Mouse (Mus musculus) stomach, postnatal 0 days (tissue): Measurements from ENCODE around the gene Myom1. TPM values are rescaled to one million over a fixed set of nuclear protein-coding genes. Genes with fewer than 3 reads are reported as not detected.
A peak's percentile ranks its signal among the peaks of the same experiment; 100 is the strongest.

ENCODE experiments used
- ATAC-seq: fragments of 200-750 bp; cut with Nextera tagmentation; 2 replicates; pipeline ENCODE4 v1.8.0; 2017; ENCODE audit not compliant: low FRiP score, low TSS enrichment
- DNase-seq: peaks from one replicate; pipeline ENCODE4 v3.0.0-alpha.2; 2016; ENCODE audit warnings: low spot score
- H3K27ac ChIP-seq: fragments of 300-500 bp; sonication (generic); replicated peaks from 2 replicates; pipeline ENCODE4 v1.5.1; 2014; ENCODE audit warnings: mild to moderate bottlenecking, control low read depth
- H3K27me3 ChIP-seq: fragments of 300-500 bp; sonication (generic); 2 replicates; pipeline ENCODE4 v1.6.1; 2014; ENCODE audit warnings: low read length; ENCODE audit not compliant: control insufficient read depth, insufficient read depth
- H3K36me3 ChIP-seq: fragments of 300-500 bp; sonication (generic); 2 replicates; pipeline ENCODE4 v1.6.1; 2014; ENCODE audit warnings: low read length, mixed read lengths; ENCODE audit not compliant: control insufficient read depth, insufficient read depth
- H3K4me1 ChIP-seq: fragments of 300-500 bp; sonication (generic); replicated peaks from 2 replicates; pipeline ENCODE4 v1.6.1; 2014; ENCODE audit warnings: antibody characterized with exemption; ENCODE audit not compliant: control insufficient read depth, insufficient read depth
- H3K4me2 ChIP-seq: fragments of 300-500 bp; sonication (generic); replicated peaks from 2 replicates; pipeline ENCODE4 v1.6.1; 2014; ENCODE audit warnings: low read depth, mild to moderate bottlenecking, control low read depth, moderate library complexity
- H3K4me3 ChIP-seq: fragments of 300-500 bp; sonication (generic); 2 replicates; pipeline ENCODE4 v1.5.1; 2014; ENCODE audit warnings: low read depth, low read length, control low read depth
- H3K9ac ChIP-seq: fragments of 300-500 bp; sonication (generic); 2 replicates; pipeline ENCODE4 v1.6.1; 2014; ENCODE audit warnings: mild to moderate bottlenecking, low read length, control low read depth, mixed read lengths
- H3K9me3 ChIP-seq: fragments of 300-500 bp; sonication (generic); 2 replicates; pipeline ENCODE4 v1.6.1; 2016; ENCODE audit warnings: low read length; ENCODE audit not compliant: control insufficient read depth
- CTCF ChIP-seq: IDR thresholded peaks from 2 replicates; pipeline ENCODE4 v1.5.1; 2016; ENCODE audit warnings: antibody characterized with exemption, low read depth, mild to moderate bottlenecking, moderate library complexity
- EP300 ChIP-seq: optimal IDR thresholded peaks from 2 replicates; pipeline ENCODE3; 2016; ENCODE audit warnings: antibody characterized with exemption
- WGBS: fragments of 180-500 bp; shearing (Covaris S2); extraction: QIAGEN DNeasy Blood & Tissue Kit; methylation state at CpG from one replicate; pipeline ENCODE4 v1.1.7; 2014; 5-methylcytosine and 5-hydroxymethylcytosine counted together
- polyA plus RNA-seq: library from polyadenylated mRNA; unstranded; fragments of >200 nt; fragmentation: Nextera tagmentation; extraction: Ambion mirVana; gene quantifications from 2 replicates; pipeline ENCODE4 v1.2.1, GENCODE M21; 2015

Myom1 gene
- polyA plus RNA-seq, 1 experiment from 2014 or later, result 9.8 TPM

GRCm38 (mm10) chr17:70985501-70986354 is 16.7 kb upstream of the Myom1 start:
- no peak overlapping the region for H3K27ac ChIP-seq
- no peaks in the 10 kb centered on the region for H3K27me3 ChIP-seq
- WGBS, result 78% methylated on average over 15 of the region's 15 CpGs
- peaks cover 7% of the 10 kb centered on the region; the same call in 1 of the 2 replicates for H3K36me3 ChIP-seq
- H3K9ac ChIP-seq, result no peak overlapping the region
- no peak overlapping the region for H3K4me2 ChIP-seq
- DNase-seq (no peak), ATAC-seq (no peak)
- no peaks in the 10 kb centered on the region for H3K4me1 ChIP-seq
- no peaks in the 10 kb centered on the region for H3K9me3 ChIP-seq
- H3K4me3 ChIP-seq, result no peak overlapping the region
- no peak for TF ChIP-seq EP300
- TF ChIP-seq CTCF, result no peak

GRCm38 (mm10) chr17:70986355-70986740 is 16.1 kb upstream of the Myom1 start:
- Histone ChIP-seq H3K9me3 (no peaks in the 10 kb centered on the region), H3K4me1 (0 out of 2 replicates have a peak, but pooled peaks cover 2% of the 10 kb centered on the region), H3K36me3 (peaks cover 7% of the 10 kb centered on the region; the same call in 1 of the 2 replicates), H3K4me3 (no peak overlapping the region), H3K4me2 (no peak overlapping the region), H3K27ac (peak overlapping the region; percentile 14; the same call in 1 of the 2 replicates), H3K9ac (no peak overlapping the region), H3K27me3 (no peaks in the 10 kb centered on the region)
- 74% methylated on average over 6 of the region's 6 CpGs for whole genome bisulfite sequencing
- ATAC-seq (no peak), DNase-seq (no peak)
- TF ChIP-seq CTCF (no peak), EP300 (peak; percentile 39)

- Histone ChIP-seq H3K4me1 (0 out of 2 replicates have a peak, but pooled peaks cover 2% of the 10 kb centered on the region), H3K4me3 (no peak overlapping the region), H3K9me3 (no peaks in the 10 kb centered on the region), H3K36me3 (peaks cover 6% of the 10 kb centered on the region; the same call in 1 of the 2 replicates), H3K4me2 (no peak overlapping the region), H3K9ac (no peak overlapping the region), H3K27ac (peak overlapping the region; percentile 14; the same call in 1 of the 2 replicates), H3K27me3 (no peaks in the 10 kb centered on the region)
- 71% methylated on average over 15 of the region's 15 CpGs for WGBS
- no peak for DNase-seq
- TF ChIP-seq CTCF (no peak), EP300 (no peak)
- ATAC-seq, result no peak
Observed at GRCm38 (mm10) chr17:70986831-70987660, 15.4 kb upstream of the Myom1 start.

GRCm38 (mm10) chr17:70988337-70988767 is 14.1 kb upstream of the Myom1 start:
- 63% methylated on average over 12 of the region's 12 CpGs for WGBS
- H3K4me1 ChIP-seq, result 0 out of 2 replicates have a peak, but pooled peaks cover 2% of the 10 kb centered on the region
- ATAC-seq (peak; percentile 45; the same call in 1 of the 2 replicates), DNase-seq (peak; percentile 57)
- H3K36me3 ChIP-seq, result peaks cover 8% of the 10 kb centered on the region
- H3K4me2 ChIP-seq, result peak overlapping the region; percentile 5; the same call in 1 of the 2 replicates
- H3K27ac ChIP-seq, result peak overlapping the region; percentile 5; the same call in 1 of the 2 replicates
- no peaks in the 10 kb centered on the region for H3K9me3 ChIP-seq
- H3K27me3 ChIP-seq, result no peaks in the 10 kb centered on the region
- H3K4me3 ChIP-seq, result no peak overlapping the region
- no peak overlapping the region for H3K9ac ChIP-seq
- TF ChIP-seq EP300 (no peak), CTCF (no peak)

- no peaks in the 10 kb centered on the region for H3K27me3 ChIP-seq
- peaks cover 8% of the 10 kb centered on the region for H3K36me3 ChIP-seq
- H3K4me1 ChIP-seq, result 0 out of 2 replicates have a peak, but pooled peaks cover 2% of the 10 kb centered on the region
- H3K4me3 ChIP-seq, result peak overlapping the region; percentile 89
- peak overlapping the region; percentile 84 for H3K4me2 ChIP-seq
- peak overlapping the region; percentile 85; the same call in 1 of the 2 replicates for H3K9ac ChIP-seq
- TF ChIP-seq EP300, result no peak
- TF ChIP-seq CTCF, result no peak
- DNase-seq (no peak), ATAC-seq (no peak)
- no peaks in the 10 kb centered on the region for H3K9me3 ChIP-seq
- H3K27ac ChIP-seq, result peak overlapping the region; percentile 95
- 32% methylated on average over 8 of the region's 8 CpGs for WGBS
Observed at GRCm38 (mm10) chr17:70989430-70989829, 13.0 kb upstream of the Myom1 start.
